Mouse (Mus musculus) bone marrow macrophage, adult 2 months (primary cell): ENCODE results near the gene Naf1.

ENCODE experiments used
- CTCF ChIP-seq: IDR thresholded peaks from 2 replicates; pipeline ENCODE4 v1.5.1; 2012; ENCODE audit warnings: low read depth, mild to moderate bottlenecking, low read length, moderate library complexity
- POLR2A ChIP-seq: IDR thresholded peaks from 2 replicates; pipeline ENCODE4 v1.6.1; 2012; ENCODE audit warnings: mild to moderate bottlenecking, low read depth, low read length, borderline replicate concordance

- TF ChIP-seq CTCF = no peak
- no peak for TF ChIP-seq POLR2A
Measured at GRCm38 (mm10) chr8:66905000-66905399, 45.0 kb downstream of the Naf1 start.
